Mouse (Mus musculus) stomach, postnatal 0 days (tissue): ENCODE measurements around the gene Nlrp10. TPM values are rescaled to one million over a fixed set of nuclear protein-coding genes. Genes with fewer than 3 reads are reported as not detected.

ENCODE experiments used
- ATAC-seq: fragments of 200-750 bp; cut with Nextera tagmentation; 2 replicates; pipeline ENCODE4 v1.8.0; 2017; ENCODE audit not compliant: low FRiP score, low TSS enrichment
- DNase-seq: peaks from one replicate; pipeline ENCODE4 v3.0.0-alpha.2; 2016; ENCODE audit warnings: low spot score
- H3K27ac ChIP-seq: fragments of 300-500 bp; sonication (generic); replicated peaks from 2 replicates; pipeline ENCODE4 v1.5.1; 2014; ENCODE audit warnings: mild to moderate bottlenecking, control low read depth
- H3K27me3 ChIP-seq: fragments of 300-500 bp; sonication (generic); 2 replicates; pipeline ENCODE4 v1.6.1; 2014; ENCODE audit warnings: low read length; ENCODE audit not compliant: control insufficient read depth, insufficient read depth
- H3K36me3 ChIP-seq: fragments of 300-500 bp; sonication (generic); 2 replicates; pipeline ENCODE4 v1.6.1; 2014; ENCODE audit warnings: low read length, mixed read lengths; ENCODE audit not compliant: control insufficient read depth, insufficient read depth
- H3K4me1 ChIP-seq: fragments of 300-500 bp; sonication (generic); replicated peaks from 2 replicates; pipeline ENCODE4 v1.6.1; 2014; ENCODE audit warnings: antibody characterized with exemption; ENCODE audit not compliant: control insufficient read depth, insufficient read depth
- H3K4me2 ChIP-seq: fragments of 300-500 bp; sonication (generic); replicated peaks from 2 replicates; pipeline ENCODE4 v1.6.1; 2014; ENCODE audit warnings: low read depth, mild to moderate bottlenecking, control low read depth, moderate library complexity
- H3K4me3 ChIP-seq: fragments of 300-500 bp; sonication (generic); 2 replicates; pipeline ENCODE4 v1.5.1; 2014; ENCODE audit warnings: low read depth, low read length, control low read depth
- H3K9ac ChIP-seq: fragments of 300-500 bp; sonication (generic); 2 replicates; pipeline ENCODE4 v1.6.1; 2014; ENCODE audit warnings: mild to moderate bottlenecking, low read length, control low read depth, mixed read lengths
- H3K9me3 ChIP-seq: fragments of 300-500 bp; sonication (generic); 2 replicates; pipeline ENCODE4 v1.6.1; 2016; ENCODE audit warnings: low read length; ENCODE audit not compliant: control insufficient read depth
- CTCF ChIP-seq: IDR thresholded peaks from 2 replicates; pipeline ENCODE4 v1.5.1; 2016; ENCODE audit warnings: antibody characterized with exemption, low read depth, mild to moderate bottlenecking, moderate library complexity
- EP300 ChIP-seq: optimal IDR thresholded peaks from 2 replicates; pipeline ENCODE3; 2016; ENCODE audit warnings: antibody characterized with exemption
- WGBS: fragments of 180-500 bp; shearing (Covaris S2); extraction: QIAGEN DNeasy Blood & Tissue Kit; methylation state at CpG from one replicate; pipeline ENCODE4 v1.1.7; 2014; 5-methylcytosine and 5-hydroxymethylcytosine counted together
- polyA plus RNA-seq: library from polyadenylated mRNA; unstranded; fragments of >200 nt; fragmentation: Nextera tagmentation; extraction: Ambion mirVana; gene quantifications from 2 replicates; pipeline ENCODE4 v1.2.1, GENCODE M21; 2015

The Nlrp10 gene
- 12.2 and 12.6 TPM in 2 replicates for polyA plus RNA-seq

DNA sequence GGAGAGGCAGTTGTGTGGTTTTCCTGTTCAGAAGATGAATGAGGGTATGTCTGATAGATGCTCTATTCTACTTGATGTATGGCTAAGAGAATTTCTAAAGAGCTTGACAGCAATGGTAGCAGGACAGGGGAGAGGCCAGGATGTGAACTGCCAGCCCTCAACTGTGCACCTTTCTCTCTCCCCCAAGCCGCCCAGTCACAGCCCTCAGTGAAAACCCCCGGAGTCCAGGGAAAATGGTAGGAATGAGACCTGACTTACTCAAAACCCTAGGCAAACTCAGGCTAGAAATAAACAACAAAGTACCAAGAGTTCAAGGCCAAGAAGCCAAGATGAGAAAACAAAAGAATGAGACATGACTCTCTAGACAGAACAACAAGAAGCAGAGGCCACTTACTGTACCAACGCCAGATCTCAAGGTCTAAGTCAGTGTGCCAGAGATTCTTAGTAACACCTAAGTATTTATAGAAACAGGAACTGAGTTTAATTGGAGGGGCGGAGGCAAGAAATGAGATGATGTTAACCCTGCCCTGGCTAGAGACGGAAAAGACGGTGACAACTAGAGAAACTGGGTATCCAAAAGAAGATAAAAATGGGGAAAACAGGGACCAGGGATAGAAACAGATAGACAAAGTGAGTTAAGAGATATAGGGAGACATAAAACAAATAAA is at the start of gene Nlrp10:
Gene Nlrp10 (minus strand): TSS at position 453 of the 668 bp plus-strand sequence.
- 64% methylated on average over 6 of the region's 6 CpGs for whole genome bisulfite sequencing
- ATAC-seq (no peak), DNase-seq (no peak)
- Histone ChIP-seq H3K9ac (no peak within 1 kb of the TSS), H3K9me3 (no peaks in the 10 kb centered on the region), H3K36me3 (no peaks in the 10 kb centered on the region), H3K4me3 (no peak within 1 kb of the TSS), H3K27ac (no peak within 1 kb of the TSS), H3K4me1 (no peaks in the 10 kb centered on the region), H3K4me2 (no peak within 1 kb of the TSS), H3K27me3 (no peaks in the 10 kb centered on the region)
- no peak for TF ChIP-seq CTCF
- TF ChIP-seq EP300, result no peak

DNA sequence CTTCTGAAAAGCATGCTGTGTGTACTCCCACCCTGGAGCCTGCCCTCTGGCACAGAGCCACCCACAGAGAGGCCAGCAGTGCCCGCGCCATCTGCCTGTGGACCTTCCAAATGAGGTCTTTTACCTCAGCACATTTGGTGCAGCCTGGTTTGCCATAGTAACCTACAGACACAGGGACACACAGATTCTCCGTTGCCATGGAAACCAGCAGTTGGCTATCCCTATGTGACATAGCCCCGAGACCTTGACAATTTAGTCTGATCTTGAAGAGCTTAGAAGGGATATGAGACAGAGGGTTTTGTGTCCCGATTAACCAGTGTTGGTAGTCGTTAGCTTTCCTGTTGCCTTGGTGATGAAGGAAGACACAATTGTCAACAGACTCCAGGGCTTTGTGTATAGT is 42.3 kb upstream of the Nlrp10 start:
- Histone ChIP-seq H3K9ac (no peak overlapping the region), H3K9me3 (no peaks in the 10 kb centered on the region), H3K4me1 (no peaks in the 10 kb centered on the region), H3K27ac (no peak overlapping the region), H3K36me3 (no peaks in the 10 kb centered on the region), H3K4me3 (no peak overlapping the region), H3K27me3 (no peaks in the 10 kb centered on the region), H3K4me2 (no peak overlapping the region)
- TF ChIP-seq EP300 (no peak), CTCF (no peak)
- 60% methylated on average over 6 of the region's 6 CpGs for WGBS
- no peak for DNase-seq
- ATAC-seq, result peak; percentile 39; the same call in 1 of the 2 replicates

DNA sequence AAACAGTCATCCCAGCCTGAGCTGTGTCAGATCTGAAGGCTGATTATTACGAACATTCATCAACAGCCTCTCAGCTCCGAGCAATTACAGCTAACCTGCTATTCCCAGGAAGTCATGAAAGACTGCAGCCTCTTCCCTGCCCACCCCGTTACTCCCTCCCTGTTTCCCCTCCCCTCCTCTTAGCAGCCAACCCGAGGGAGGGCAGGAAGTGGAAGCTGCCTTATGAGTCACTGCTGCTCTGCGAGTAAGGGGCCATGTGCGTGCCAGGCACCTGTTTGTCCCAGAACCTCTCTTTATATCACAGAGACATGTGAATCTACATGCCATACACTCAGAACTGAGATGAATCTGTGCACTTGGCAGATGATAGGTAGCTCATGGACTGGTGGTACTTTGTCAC is 38.2 kb upstream of the Nlrp10 start:
- H3K9ac ChIP-seq, result no peak overlapping the region
- no peak for DNase-seq
- no peak overlapping the region for H3K27ac ChIP-seq
- H3K36me3 ChIP-seq, result no peaks in the 10 kb centered on the region
- H3K4me1 ChIP-seq, result no peaks in the 10 kb centered on the region
- no peak overlapping the region for H3K4me3 ChIP-seq
- H3K27me3 ChIP-seq, result no peaks in the 10 kb centered on the region
- no peaks in the 10 kb centered on the region for H3K9me3 ChIP-seq
- no peak overlapping the region for H3K4me2 ChIP-seq
- 20% methylated on average over 6 of the region's 6 CpGs for WGBS
- ATAC-seq, result no peak
- TF ChIP-seq EP300, result no peak
- TF ChIP-seq CTCF, result no peak

DNA sequence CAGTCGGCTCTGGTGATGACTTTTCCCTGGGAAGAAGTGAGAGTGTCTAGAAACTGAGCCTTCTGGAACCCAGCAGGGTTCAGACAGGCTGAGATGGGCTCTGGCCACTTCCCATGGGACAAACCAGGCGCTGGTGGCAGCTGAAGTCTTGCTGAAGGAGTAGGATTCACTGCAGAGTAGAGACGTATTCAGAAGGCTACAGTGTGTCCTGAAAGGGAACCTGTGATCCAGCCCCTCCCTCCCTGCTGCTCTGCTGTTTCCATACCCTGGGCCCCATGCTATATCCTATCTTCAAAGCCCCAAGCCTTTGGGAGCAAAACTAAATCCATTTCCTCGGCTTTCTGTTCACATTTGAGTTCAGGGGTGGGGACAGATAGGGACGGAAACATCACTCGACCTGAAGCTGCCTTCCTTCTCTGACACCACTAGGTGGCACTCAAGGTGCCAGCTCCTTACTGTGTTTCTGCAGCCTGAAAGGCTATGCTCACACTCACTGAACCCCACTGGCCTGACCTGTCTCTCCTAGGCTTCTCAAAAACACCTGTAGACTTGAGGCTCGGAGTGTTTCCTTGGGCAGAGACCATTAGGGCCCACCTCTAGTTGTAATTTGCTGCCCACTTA is 36.9 kb upstream of the Nlrp10 start:
- TF ChIP-seq EP300 (no peak), CTCF (peak; percentile 87)
- Histone ChIP-seq H3K4me1 (no peaks in the 10 kb centered on the region), H3K4me2 (no peak overlapping the region), H3K27ac (no peak overlapping the region), H3K4me3 (no peak overlapping the region), H3K36me3 (no peaks in the 10 kb centered on the region), H3K27me3 (no peaks in the 10 kb centered on the region), H3K9me3 (no peaks in the 10 kb centered on the region), H3K9ac (no peak overlapping the region)
- DNase-seq (peak; percentile 48), ATAC-seq (0 out of 2 replicates have a peak, but pooled peaks have one; percentile 38)
- 29% methylated on average over 7 of the region's 7 CpGs for WGBS

DNA sequence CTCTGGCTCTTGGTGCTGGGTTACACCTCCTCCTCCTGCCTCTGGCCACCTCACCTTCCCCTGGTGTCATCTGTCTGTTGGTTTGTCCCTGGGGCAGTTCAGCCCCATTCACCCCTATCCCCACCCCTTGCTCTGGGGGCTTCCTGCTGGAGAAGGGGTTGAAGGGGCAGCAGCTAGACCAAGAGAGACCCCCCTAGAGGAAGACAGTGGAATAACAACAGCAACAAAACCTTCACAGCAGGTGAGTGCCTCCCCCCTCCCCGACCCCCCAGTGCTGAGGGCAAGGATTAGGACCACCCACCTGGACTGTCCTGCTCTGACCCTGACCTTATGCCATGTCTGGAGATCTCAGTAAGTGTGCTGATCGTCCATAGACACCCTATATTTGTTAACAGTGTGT is 36.0 kb upstream of the Nlrp10 start:
- H3K36me3 ChIP-seq, result no peaks in the 10 kb centered on the region
- no peaks in the 10 kb centered on the region for H3K27me3 ChIP-seq
- DNase-seq (no peak), ATAC-seq (0 out of 2 replicates have a peak, but pooled peaks have one; percentile 20)
- TF ChIP-seq CTCF (peak; percentile 38), EP300 (no peak)
- WGBS, result 12% methylated on average over 2 of the region's 2 CpGs
- H3K27ac ChIP-seq, result no peak overlapping the region
- no peaks in the 10 kb centered on the region for H3K9me3 ChIP-seq
- H3K9ac ChIP-seq, result no peak overlapping the region
- no peaks in the 10 kb centered on the region for H3K4me1 ChIP-seq
- no peak overlapping the region for H3K4me2 ChIP-seq
- H3K4me3 ChIP-seq, result no peak overlapping the region

DNA sequence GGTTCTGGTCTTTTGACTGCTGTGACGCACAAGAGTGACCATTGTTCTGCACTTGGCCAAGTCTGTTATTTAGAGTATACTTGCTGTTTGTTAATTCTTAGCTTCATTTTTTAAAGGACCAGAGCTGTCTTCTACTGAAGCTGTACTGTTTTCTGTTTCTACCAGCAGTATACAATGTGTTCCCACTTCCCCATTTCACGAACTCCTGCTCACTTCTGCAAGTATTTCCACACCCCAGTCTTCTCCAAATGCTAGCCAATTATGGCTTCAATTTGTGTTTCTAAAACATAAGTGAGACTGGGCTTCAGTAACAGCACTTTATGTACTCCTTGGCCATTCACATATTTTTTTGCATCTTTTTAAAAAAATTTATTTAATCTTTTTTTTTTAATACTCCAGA is 27.8 kb upstream of the Nlrp10 start:
- H3K4me2 ChIP-seq, result no peak overlapping the region
- no peaks in the 10 kb centered on the region for H3K36me3 ChIP-seq
- WGBS, result 53% methylated on average over 2 of the region's 2 CpGs
- H3K27ac ChIP-seq, result no peak overlapping the region
- H3K4me1 ChIP-seq, result no peaks in the 10 kb centered on the region
- DNase-seq (no peak), ATAC-seq (no peak)
- H3K4me3 ChIP-seq, result no peak overlapping the region
- no peak overlapping the region for H3K9ac ChIP-seq
- H3K9me3 ChIP-seq, result no peaks in the 10 kb centered on the region
- H3K27me3 ChIP-seq, result no peaks in the 10 kb centered on the region; the same call in 1 of the 2 replicates
- no peak for TF ChIP-seq CTCF
- no peak for TF ChIP-seq EP300
